Mouse (Mus musculus): ENCODE results near the gene Tomm34. TPM values are rescaled to one million over a fixed set of nuclear protein-coding genes. Genes with fewer than 3 reads are reported as not detected.

Gene Tomm34
- total RNA-seq, 4 experiments from 2014 or later, result 12.7 to 15.9 (median 13.6) TPM

GRCm38 (mm10) chr2:164018910-164019309, 52.1 kb downstream of the Tomm34 start:
- DNase-seq (ENCODE audit: low spot score in 2 of 2), result no peak

GRCm38 (mm10) chr2:164015304-164015703, 55.7 kb downstream of the Tomm34 start:
- DNase-seq (ENCODE audit: low spot score in 2 of 2), result no peak

- no peak for DNase-seq (ENCODE audit: low spot score in 2 of 2)
These were observed 60.0 kb downstream of the Tomm34 start for GRCm38 (mm10) chr2:164010944-164011343.

- DNase-seq (ENCODE audit: low spot score in 2 of 2), result no peak
These were observed 60.5 kb downstream of the Tomm34 start for GRCm38 (mm10) chr2:164010496-164010895.

- no peak for DNase-seq (ENCODE audit: low spot score in 2 of 2)
These were observed 61.7 kb downstream of the Tomm34 start for GRCm38 (mm10) chr2:164009227-164009626.

- no peak for DNase-seq (ENCODE audit: low spot score in 2 of 2)
These were observed 62.9 kb downstream of the Tomm34 start for GRCm38 (mm10) chr2:164007987-164008545.

- DNase-seq (ENCODE audit: low spot score in 2 of 2), result no peak
These were observed 63.4 kb downstream of the Tomm34 start for GRCm38 (mm10) chr2:164007547-164007946.

- no peak for DNase-seq (ENCODE audit: low spot score in 2 of 2)
These were observed 64.0 kb downstream of the Tomm34 start for GRCm38 (mm10) chr2:164006932-164007331.

- no peak for DNase-seq (ENCODE audit: low spot score in 2 of 2)
These were observed 66.5 kb downstream of the Tomm34 start for GRCm38 (mm10) chr2:164004503-164004902.

Other genes starting within 250 kb of the Tomm34 start
- not detected for gene Kcnk15, start 217.5 kb downstream of the Tomm34 start, total RNA-seq (2022)
- gene Rims4, start 152.5 kb downstream of the Tomm34 start, total RNA-seq (2022), result 1 to 10 TPM; 1.5 to 2.5 (median 1.6) TPM
- gene Ywhab, start 76.2 kb downstream of the Tomm34 start, total RNA-seq (2022), result 10 to 100 TPM; 39.0 to 41.5 (median 39.9) TPM
- gene Pabpc1l, start 45.7 kb downstream of the Tomm34 start, total RNA-seq (2022), result under 1 TPM in 1 of 4 experiments, not detected in 3; 0.31 TPM
- 1 to 10 TPM; 6.2 to 8.5 (median 7.2) TPM for gene Stk4, start 847 bp downstream of the Tomm34 start, total RNA-seq (2022)
- 1 to 10 TPM in 3 of 4 experiments, under 1 TPM in 1; 0.54 to 1.8 (median 1.4) TPM for gene Kcns1, start 99.9 kb upstream of the Tomm34 start, total RNA-seq (2022)
- gene Wfdc5, start 111.6 kb upstream of the Tomm34 start, total RNA-seq (2022), result under 1 TPM in 1 of 4 experiments, not detected in 3; 0.19 TPM
- gene Wfdc12, start 119.4 kb upstream of the Tomm34 start, total RNA-seq (2022), result not detected
- gene Wfdc15a, start 129.0 kb upstream of the Tomm34 start, total RNA-seq (2022), result not detected
- gene Wfdc15b, start 150.5 kb upstream of the Tomm34 start, total RNA-seq (2022), result not detected
- gene Svs2, start 167.3 kb upstream of the Tomm34 start, total RNA-seq (2022), result not detected
- gene Svs3b, start 185.5 kb upstream of the Tomm34 start, total RNA-seq (2022), result not detected
- gene Svs4, start 207.3 kb upstream of the Tomm34 start, total RNA-seq (2022), result not detected
- not detected for gene Svs3a, start 218.1 kb upstream of the Tomm34 start, total RNA-seq (2022)
- not detected for gene Svs6, start 245.6 kb upstream of the Tomm34 start, total RNA-seq (2022)

Measured in gastrocnemius, adult 8-10 months (tissue).